Mouse (Mus musculus): ENCODE data around the gene Zdhhc17.

GRCm38 (mm10) chr10:110942806-110943205 lies 67.1 kb downstream of the Zdhhc17 start:
- TF ChIP-seq CTCF (IDR thresholded peaks at IDR 0.05; ENCODE audit: extremely low read depth, insufficient read depth, low read length) (no peak), POLR2A (IDR thresholded peaks at IDR 0.05; ENCODE audit: extremely low read depth, insufficient read depth, low read length) (no peak)
